ENCODE assay signal across 9 mouse cellular contexts in the genomic region with DNA sequence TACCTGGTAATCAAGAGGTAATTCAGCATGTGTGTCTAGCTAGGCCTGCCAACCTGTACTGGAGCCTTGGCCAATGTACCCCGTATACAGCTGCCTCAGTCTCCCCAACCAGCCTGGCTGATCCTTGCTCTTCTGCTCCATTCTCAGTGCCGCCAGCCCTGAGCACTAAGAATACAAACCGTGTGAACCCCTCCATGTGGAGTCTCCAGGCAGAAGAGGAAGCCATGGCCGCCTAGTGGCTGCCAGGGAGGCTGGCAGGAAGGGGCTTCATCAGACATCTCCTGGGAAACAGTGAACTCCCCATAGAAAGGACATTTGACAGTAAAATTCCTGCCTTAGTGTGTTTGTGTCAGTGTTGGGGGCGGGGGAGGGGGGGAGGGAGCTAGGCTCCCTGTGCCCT. TPM values are rescaled to one million over a fixed set of nuclear protein-coding genes. Genes with fewer than 3 reads are reported as not detected.
A peak's percentile ranks its signal among the peaks of the same experiment; 100 is the strongest.
DNase-seq lines count a peak whose midpoint lies in the region; ATAC-seq and TF ChIP-seq lines count a peak whose summit lies in the region.
"Had no signal": no experiment of that assay in that cellular context is flagged by ENCODE, and none has a peak within 500 bp of the region (broad histone marks: within the 10 kb centered on the region; RNA-seq: fewer than 3 reads in every experiment).

No protein-coding gene starts in this region.

- TF ChIP-seq POLR2A in spleen, adult 2 months (IDR thresholded peaks at IDR 0.05; ENCODE audit: low read depth, low read length) = no peak

- no peak overlapping the region for H3K4me3 ChIP-seq in spleen, adult 2 months (ENCODE audit: extremely low read depth, insufficient read depth, insufficient read length)
- no peak overlapping the region for H3K4me3 ChIP-seq in hindbrain, embryonic 12.5 days
- H3K4me3 ChIP-seq in lung, embryonic 16.5 days (ENCODE audit: low read length) = no peak overlapping the region
- H3K4me3 ChIP-seq: midbrain, embryonic 12.5 days had no signal

- DNase-seq in CD4-positive, CD25-positive, alpha-beta regulatory T cell, adult 2 months (ENCODE audit: low read depth, low spot score) = peak; percentile 39
- DNase-seq in spleen, adult 2 months (ENCODE audit: low read depth in 1 of 2, low spot score in 2 of 2) = no peak
- no peak for DNase-seq in spleen, postnatal 4 days (ENCODE audit: low spot score in 2 of 2)
- peak; percentile 30 for DNase-seq in splenic B cell, adult 2 months (ENCODE audit: low read depth, low spot score)
- no peak for DNase-seq in adrenal gland, adult 18-20 months (ENCODE audit: low spot score in 2 of 2)

- 16% methylated on average over 5 of the region's 5 CpGs for WGBS in spleen, adult 2 months
- 5% methylated on average over 5 of the region's 5 CpGs for WGBS in hindbrain, embryonic 12.5 days
- 7% methylated on average over 5 of the region's 5 CpGs for WGBS in lung, embryonic 16.5 days

- no peaks in the 10 kb centered on the region for H3K9me3 ChIP-seq in hindbrain, embryonic 12.5 days (replicated peaks)
- H3K9me3 ChIP-seq in lung, embryonic 16.5 days (ENCODE audit: control insufficient read depth, low read length) = no peaks in the 10 kb centered on the region
- H3K9me3 ChIP-seq: midbrain, embryonic 12.5 days had no signal

- H3K27me3 ChIP-seq in spleen, adult 2 months (ENCODE audit: control insufficient read depth, insufficient read depth, low read length) = peaks cover 23% of the 10 kb centered on the region
- peaks cover 52% of the 10 kb centered on the region for H3K27me3 ChIP-seq in hindbrain, embryonic 12.5 days
- H3K27me3 ChIP-seq in lung, embryonic 16.5 days (ENCODE audit: control insufficient read depth, insufficient read depth, low read depth, low read length) = peaks cover 11% of the 10 kb centered on the region
- H3K27me3 ChIP-seq in splenic B cell, adult 2 months (ENCODE audit: control insufficient read depth, insufficient read depth, low read length, poor library complexity, severe bottlenecking) = no peaks in the 10 kb centered on the region; the same call in 1 of the 2 replicates

- H3K4me1 ChIP-seq in spleen, adult 2 months (ENCODE audit: control insufficient read depth, insufficient read depth, insufficient read length) = peaks cover 2% of the 10 kb centered on the region
- peaks cover 44% of the 10 kb centered on the region for H3K4me1 ChIP-seq in hindbrain, embryonic 12.5 days
- peaks cover 33% of the 10 kb centered on the region for H3K4me1 ChIP-seq in lung, embryonic 16.5 days (replicated peaks; ENCODE audit: control insufficient read depth, insufficient read depth, low read length)

- no peak for ATAC-seq in CD4-positive, CD25-positive, alpha-beta regulatory T cell, adult 4 months
- ATAC-seq in hindbrain, embryonic 12.5 days (ENCODE audit: low FRiP score) = no peak
- peak; percentile 45; the same call in 1 of the 2 replicates for ATAC-seq in lung, embryonic 16.5 days (ENCODE audit: low read depth)

- H3K9ac ChIP-seq in hindbrain, embryonic 12.5 days = 0 out of 2 replicates have a peak overlapping the region, but pooled peaks have one; percentile 13
- no peak overlapping the region for H3K9ac ChIP-seq in lung, embryonic 16.5 days (ENCODE audit: low read length)
- H3K9ac ChIP-seq: midbrain, embryonic 12.5 days had no signal

- H3K36me3 ChIP-seq in spleen, adult 2 months (ENCODE audit: control insufficient read depth, insufficient read depth, low read length) = no peaks in the 10 kb centered on the region
- H3K36me3 ChIP-seq in hindbrain, embryonic 12.5 days = no peaks in the 10 kb centered on the region
- H3K36me3 ChIP-seq in lung, embryonic 16.5 days (ENCODE audit: control insufficient read depth, insufficient read depth, low read length) = no peaks in the 10 kb centered on the region
- no peaks in the 10 kb centered on the region for H3K36me3 ChIP-seq in splenic B cell, adult 2 months (ENCODE audit: control insufficient read depth, insufficient read depth, low read length, poor library complexity, severe bottlenecking)
- H3K36me3 ChIP-seq: midbrain, embryonic 12.5 days had no signal

- TF ChIP-seq CTCF in spleen, adult 2 months (IDR thresholded peaks at IDR 0.05; ENCODE audit: extremely low read depth, insufficient read depth, insufficient read length, insufficient replicate concordance) = peak; percentile 27; the same call in 1 of the 2 replicates

- no peak overlapping the region for H3K4me2 ChIP-seq in hindbrain, embryonic 12.5 days (replicated peaks)
- H3K4me2 ChIP-seq in lung, embryonic 16.5 days (ENCODE audit: low read depth, low read length) = no peak overlapping the region

- no peak overlapping the region for H3K27ac ChIP-seq in spleen, adult 2 months (ENCODE audit: insufficient read depth, low read length)
- H3K27ac ChIP-seq in hindbrain, embryonic 12.5 days = no peak overlapping the region
- H3K27ac ChIP-seq in lung, embryonic 16.5 days (ENCODE audit: low read length) = no peak overlapping the region
- H3K27ac ChIP-seq: midbrain, embryonic 12.5 days had no signal

RNA-seq across cellular contexts. Expression of gene Neurod2, which starts 33.2 kb away (rescaled TPM):
- not detected for polyA plus RNA-seq in CD4-positive, CD25-positive, alpha-beta regulatory T cell, adult 4 months (2017; shearing (Covaris generic))
- polyA plus RNA-seq in spleen, adult 2 months (2012; rRNA removed) = not detected in 2 replicates
- polyA plus RNA-seq in hindbrain, embryonic 12.5 days (2016; fragmentation: Nextera tagmentation; extraction: Ambion mirVana) = 7.2 and 10.2 TPM in 2 replicates
- polyA plus RNA-seq in lung, embryonic 16.5 days (2015; fragmentation: Nextera tagmentation; extraction: Ambion mirVana) = 0.06 TPM in 1 of 2 replicates, not detected in the other
- total RNA-seq in adrenal gland, adult 18-20 months (2021) = not detected

RNA-seq across cellular contexts. Expression of gene Ppp1r1b, which starts 51.9 kb away (rescaled TPM):
- polyA plus RNA-seq in CD4-positive, CD25-positive, alpha-beta regulatory T cell, adult 4 months (2017; shearing (Covaris generic)) = not detected
- polyA plus RNA-seq in spleen, adult 2 months (2012; rRNA removed) = 0.27 and 0.44 TPM in 2 replicates
- polyA plus RNA-seq in hindbrain, embryonic 12.5 days (2016; fragmentation: Nextera tagmentation; extraction: Ambion mirVana) = 0.37 and 0.52 TPM in 2 replicates
- polyA plus RNA-seq in lung, embryonic 16.5 days (2015; fragmentation: Nextera tagmentation; extraction: Ambion mirVana) = 5.6 and 6.1 TPM in 2 replicates
- under 1 TPM; 0.27 to 0.32 TPM for total RNA-seq in adrenal gland, adult 18-20 months (2021)

Comparison
In these comparisons a context has a peak if more than half of its experiments do, and no peak if none do; other contexts are left out.
1. DNase-seq: peak in CD4-positive, CD25-positive, alpha-beta regulatory T cell, adult 2 months (single experiment) and splenic B cell, adult 2 months (single experiment); none in spleen, adult 2 months (0 of 2), spleen, postnatal 4 days (0 of 2) and adrenal gland, adult 18-20 months (0 of 2).